Mouse (Mus musculus): ENCODE results near the gene Crtc3. TPM values are rescaled to one million over a fixed set of nuclear protein-coding genes. Genes with fewer than 3 reads are reported as not detected.

The Crtc3 gene
- total RNA-seq, 2 experiments from 2014 or later, result 16.7 to 25.1 TPM

- no peak for DNase-seq
These were observed 140.0 kb downstream of the Crtc3 start for GRCm38 (mm10) chr7:80548513-80549260.

GRCm38 (mm10) chr7:80542139-80542831 is 146.4 kb downstream of the Crtc3 start:
- DNase-seq, result no peak

- DNase-seq, result no peak
These were observed 149.1 kb downstream of the Crtc3 start for GRCm38 (mm10) chr7:80539581-80539980.

Other genes starting within 250 kb of the Crtc3 start
- 1 to 10 TPM; 5.4 to 6.3 TPM for gene Blm, start 153.8 kb downstream of the Crtc3 start, total RNA-seq (2021)
- 10 to 100 TPM; 38.7 to 60.1 TPM for gene Iqgap1, start 137.1 kb upstream of the Crtc3 start, total RNA-seq (2021)
- gene Zscan2, start 172.0 kb upstream of the Crtc3 start, total RNA-seq (2021), result 1 to 10 TPM; 2.3 to 2.5 TPM
- gene Wdr73, start 212.4 kb upstream of the Crtc3 start, total RNA-seq (2021), result 1 to 10 TPM; 5.4 to 6.8 TPM
- 1 to 10 TPM; 2.1 to 2.4 TPM for gene Nmb, start 216.2 kb upstream of the Crtc3 start, total RNA-seq (2021)